Mouse (Mus musculus): Measurements from ENCODE around the gene Maml3. TPM values are rescaled to one million over a fixed set of nuclear protein-coding genes. Genes with fewer than 3 reads are reported as not detected.

Gene Maml3
- polyA plus RNA-seq, 1 experiment from 2014 or later: 0.65 TPM

DNA sequence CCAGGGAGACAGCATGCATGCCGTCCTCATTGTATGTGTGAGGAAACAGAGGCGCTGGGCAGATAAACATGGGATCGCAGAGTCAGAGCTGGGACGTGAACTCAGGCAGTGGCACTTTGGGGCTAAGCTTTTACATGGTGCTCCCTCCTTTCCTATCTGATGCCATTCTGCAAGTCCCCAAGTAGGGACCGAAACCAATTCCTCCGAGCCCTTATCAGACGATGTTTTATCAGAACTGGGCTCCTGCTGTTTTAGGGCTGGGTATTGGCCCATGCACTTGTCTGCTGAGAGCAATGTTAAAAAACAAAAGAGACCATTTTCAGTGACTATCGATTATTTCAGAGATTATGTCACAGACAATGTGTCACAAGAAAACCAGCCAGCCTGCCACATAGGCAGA is 191.4 kb downstream of the Maml3 start:
- no peak for TF ChIP-seq CTCF (IDR thresholded peaks at IDR 0.05; ENCODE audit: low read depth)
- no peak overlapping the region for H3K9ac ChIP-seq (replicated peaks)
- H3K9me3 ChIP-seq (ENCODE audit: low read length): no peaks in the 10 kb centered on the region
- H3K4me3 ChIP-seq (ENCODE audit: low read depth, low read length): no peak overlapping the region
- no peak overlapping the region for H3K27ac ChIP-seq (ENCODE audit: low read depth)
- no peak overlapping the region for H3K4me2 ChIP-seq (ENCODE audit: low read depth, low read length)
- H3K4me1 ChIP-seq (ENCODE audit: insufficient read depth): peaks cover 23% of the 10 kb centered on the region
- no peak for ATAC-seq
- no peak for DNase-seq
- H3K36me3 ChIP-seq (replicated peaks; ENCODE audit: insufficient read depth, low read length): no peaks in the 10 kb centered on the region
- no peaks in the 10 kb centered on the region for H3K27me3 ChIP-seq (ENCODE audit: insufficient read depth, low read length)
- 62% methylated on average over 8 of the region's 8 CpGs for WGBS (ENCODE audit: insufficient replicate concordance)

GRCm38 (mm10) chr3:51912214-51912613 is 192.7 kb downstream of the Maml3 start:
- TF ChIP-seq CTCF (IDR thresholded peaks at IDR 0.05; ENCODE audit: low read depth) (no peak), EP300 (IDR thresholded peaks at IDR 0.05; ENCODE audit: low read depth) (no peak)
- Histone ChIP-seq H3K4me1 (ENCODE audit: insufficient read depth) (peaks cover 20% of the 10 kb centered on the region), H3K9ac (replicated peaks) (no peak overlapping the region), H3K4me2 (ENCODE audit: low read depth, low read length) (no peak overlapping the region), H3K27me3 (ENCODE audit: insufficient read depth, low read length) (no peaks in the 10 kb centered on the region), H3K9me3 (ENCODE audit: low read length) (no peaks in the 10 kb centered on the region), H3K27ac (ENCODE audit: low read depth) (no peak overlapping the region), H3K36me3 (replicated peaks; ENCODE audit: insufficient read depth, low read length) (no peaks in the 10 kb centered on the region), H3K4me3 (ENCODE audit: low read depth, low read length) (no peak overlapping the region)
- WGBS (ENCODE audit: insufficient replicate concordance): 73% methylated on average over 8 of the region's 8 CpGs
- DNase-seq (no peak), ATAC-seq (no peak)

- DNase-seq: no peak
These were observed 196.4 kb downstream of the Maml3 start for GRCm38 (mm10) chr3:51908437-51908990.

GRCm38 (mm10) chr3:51907113-51907860 is 197.6 kb downstream of the Maml3 start:
- H3K4me1 ChIP-seq (ENCODE audit: insufficient read depth): no peaks in the 10 kb centered on the region
- no peak overlapping the region for H3K27ac ChIP-seq (ENCODE audit: low read depth)
- H3K9ac ChIP-seq (replicated peaks): no peak overlapping the region
- ATAC-seq (no peak), DNase-seq (no peak)
- H3K27me3 ChIP-seq (ENCODE audit: insufficient read depth, low read length): no peaks in the 10 kb centered on the region
- no peaks in the 10 kb centered on the region for H3K36me3 ChIP-seq (replicated peaks; ENCODE audit: insufficient read depth, low read length)
- H3K9me3 ChIP-seq (ENCODE audit: low read length): no peaks in the 10 kb centered on the region
- H3K4me3 ChIP-seq (ENCODE audit: low read depth, low read length): no peak overlapping the region
- 77% methylated on average over 10 of the region's 10 CpGs for WGBS (ENCODE audit: insufficient replicate concordance)
- H3K4me2 ChIP-seq (ENCODE audit: low read depth, low read length): no peak overlapping the region
- no peak for TF ChIP-seq CTCF (IDR thresholded peaks at IDR 0.05; ENCODE audit: low read depth)
- no peak for TF ChIP-seq EP300 (IDR thresholded peaks at IDR 0.05; ENCODE audit: low read depth)

More at GRCm38 (mm10) chr3:51908437-51908990, 196.4 kb downstream of the Maml3 start:
- Histone ChIP-seq H3K4me2 (ENCODE audit: low read depth, low read length) (no peak overlapping the region), H3K4me1 (ENCODE audit: insufficient read depth) (no peaks in the 10 kb centered on the region), H3K36me3 (replicated peaks; ENCODE audit: insufficient read depth, low read length) (no peaks in the 10 kb centered on the region), H3K4me3 (ENCODE audit: low read depth, low read length) (no peak overlapping the region), H3K27ac (ENCODE audit: low read depth) (no peak overlapping the region), H3K27me3 (ENCODE audit: insufficient read depth, low read length) (no peaks in the 10 kb centered on the region), H3K9me3 (ENCODE audit: low read length) (no peaks in the 10 kb centered on the region), H3K9ac (replicated peaks) (no peak overlapping the region)
- no peak for ATAC-seq
- 66% methylated on average over 14 of the region's 14 CpGs for WGBS (ENCODE audit: insufficient replicate concordance)
- TF ChIP-seq EP300 (IDR thresholded peaks at IDR 0.05; ENCODE audit: low read depth): no peak
- TF ChIP-seq CTCF (IDR thresholded peaks at IDR 0.05; ENCODE audit: low read depth): no peak

- no peak for ATAC-seq
- no peak overlapping the region for H3K4me3 ChIP-seq (ENCODE audit: low read depth, low read length)
These were observed 199.0 kb downstream of the Maml3 start for GRCm38 (mm10) chr3:51905903-51906302.

GRCm38 (mm10) chr3:51904357-51904855 is 200.5 kb downstream of the Maml3 start:
- Histone ChIP-seq H3K36me3 (replicated peaks; ENCODE audit: insufficient read depth, low read length) (no peaks in the 10 kb centered on the region), H3K9ac (replicated peaks) (no peak overlapping the region), H3K4me1 (ENCODE audit: insufficient read depth) (no peaks in the 10 kb centered on the region), H3K4me2 (ENCODE audit: low read depth, low read length) (no peak overlapping the region), H3K9me3 (ENCODE audit: low read length) (no peaks in the 10 kb centered on the region), H3K27me3 (ENCODE audit: insufficient read depth, low read length) (no peaks in the 10 kb centered on the region), H3K27ac (ENCODE audit: low read depth) (no peak overlapping the region), H3K4me3 (ENCODE audit: low read depth, low read length) (no peak overlapping the region)
- no peak for TF ChIP-seq EP300 (IDR thresholded peaks at IDR 0.05; ENCODE audit: low read depth)
- TF ChIP-seq CTCF (IDR thresholded peaks at IDR 0.05; ENCODE audit: low read depth): no peak
- ATAC-seq (no peak), DNase-seq (no peak)
- 82% methylated on average over 12 of the region's 12 CpGs for WGBS (ENCODE audit: insufficient replicate concordance)

More at GRCm38 (mm10) chr3:51905903-51906302, 199.0 kb downstream of the Maml3 start:
- TF ChIP-seq CTCF (IDR thresholded peaks at IDR 0.05; ENCODE audit: low read depth): no peak
- Histone ChIP-seq H3K4me1 (ENCODE audit: insufficient read depth) (no peaks in the 10 kb centered on the region), H3K4me2 (ENCODE audit: low read depth, low read length) (no peak overlapping the region), H3K27me3 (ENCODE audit: insufficient read depth, low read length) (no peaks in the 10 kb centered on the region), H3K9ac (replicated peaks) (no peak overlapping the region), H3K36me3 (replicated peaks; ENCODE audit: insufficient read depth, low read length) (no peaks in the 10 kb centered on the region), H3K9me3 (ENCODE audit: low read length) (no peaks in the 10 kb centered on the region), H3K27ac (ENCODE audit: low read depth) (no peak overlapping the region)
- 55% methylated on average over 9 of the region's 9 CpGs for WGBS (ENCODE audit: insufficient replicate concordance)
- DNase-seq: no peak
